Mouse (Mus musculus) liver, postnatal 0 days (tissue): Measurements from ENCODE around the gene Inip. TPM values are rescaled to one million over a fixed set of nuclear protein-coding genes. Genes with fewer than 3 reads are reported as not detected.
A peak's percentile ranks its signal among the peaks of the same experiment; 100 is the strongest.

Source experiments
- ATAC-seq: fragments of 200-750 bp; cut with Nextera tagmentation; 2 replicates; pipeline ENCODE4 v1.8.0; 2017; ENCODE audit warnings: mild to moderate bottlenecking, moderate library complexity
- DNase-seq: peaks from one replicate; pipeline ENCODE4 v3.0.0-alpha.2; 2016
- H3K27ac ChIP-seq: fragments of 300-500 bp; sonication (generic); 2 replicates; pipeline ENCODE4 v1.5.1; 2014; ENCODE audit warnings: antibody characterized with exemption, moderate library complexity, mild to moderate bottlenecking, low read depth
- H3K27me3 ChIP-seq: fragments of 300-500 bp; sonication (generic); 2 replicates; pipeline ENCODE4 v1.6.1; 2014; ENCODE audit warnings: low read length, control low read depth, mixed read lengths; ENCODE audit not compliant: insufficient read depth
- H3K36me3 ChIP-seq: fragments of 300-500 bp; sonication (generic); replicated peaks from 2 replicates; pipeline ENCODE4 v1.6.1; 2014; ENCODE audit warnings: mild to moderate bottlenecking, control low read depth, low read length, moderate library complexity, mixed read lengths; ENCODE audit not compliant: insufficient read depth
- H3K4me1 ChIP-seq: fragments of 300-500 bp; sonication (generic); 2 replicates; pipeline ENCODE4 v1.6.1; 2014; ENCODE audit warnings: antibody characterized with exemption, mild to moderate bottlenecking, control low read depth; ENCODE audit not compliant: insufficient read depth
- H3K4me2 ChIP-seq: fragments of 300-500 bp; sonication (generic); 2 replicates; pipeline ENCODE4 v1.6.1; 2014; ENCODE audit warnings: low read depth, mild to moderate bottlenecking, low read length, moderate library complexity, mixed read lengths
- H3K4me3 ChIP-seq: fragments of 300-500 bp; sonication (generic); 2 replicates; pipeline ENCODE4 v1.5.1; 2014; ENCODE audit warnings: low read depth, low read length
- H3K9ac ChIP-seq: fragments of 300-500 bp; sonication (generic); replicated peaks from 2 replicates; pipeline ENCODE4 v1.6.1; 2014; ENCODE audit warnings: mild to moderate bottlenecking, moderate library complexity
- H3K9me3 ChIP-seq: fragments of 300-500 bp; sonication (generic); 2 replicates; pipeline ENCODE4 v1.6.1; 2016; ENCODE audit warnings: mild to moderate bottlenecking, control low read depth, low read length, mixed read lengths
- CTCF ChIP-seq: sonication (generic); IDR thresholded peaks from 2 replicates; pipeline ENCODE4 v1.5.1; 2016; ENCODE audit warnings: antibody characterized with exemption, low read depth
- EP300 ChIP-seq: IDR thresholded peaks from 2 replicates; pipeline ENCODE4 v1.6.1; 2016; ENCODE audit warnings: antibody characterized with exemption, low read depth, mild to moderate bottlenecking
- WGBS: fragments of 180-500 bp; shearing (Covaris S2); extraction: QIAGEN DNeasy Blood & Tissue Kit; methylation state at CpG from one replicate; pipeline ENCODE4 v1.1.7; 2014; ENCODE audit not compliant: insufficient replicate concordance; 5-methylcytosine and 5-hydroxymethylcytosine counted together
- polyA plus RNA-seq: library from polyadenylated mRNA; unstranded; fragments of >200 nt; fragmentation: Nextera tagmentation; extraction: Ambion mirVana; gene quantifications from 2 replicates; pipeline ENCODE4 v1.2.1, GENCODE M21; 2015

The Inip gene
- polyA plus RNA-seq, 1 experiment from 2014 or later = 12.6 TPM

DNA sequence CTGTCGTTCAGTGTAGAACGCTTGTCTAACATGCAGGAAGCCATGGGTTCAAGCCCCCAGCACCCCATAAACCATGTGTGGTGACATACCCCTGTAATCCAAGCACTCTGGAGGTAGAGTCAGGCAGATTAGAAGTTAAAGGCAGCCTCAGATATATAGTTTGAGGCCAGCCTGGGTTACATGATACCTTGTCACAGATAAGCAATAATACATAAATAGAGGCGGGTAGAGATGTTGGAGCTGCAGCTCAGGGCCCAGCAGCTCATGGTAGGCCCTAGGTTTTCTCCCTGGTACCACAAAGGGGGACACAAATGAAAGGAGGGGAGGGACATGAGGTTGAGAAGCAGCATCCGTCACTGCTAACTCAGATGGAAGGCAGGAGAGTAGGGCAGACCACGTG lies 16.4 kb upstream of the Inip start:
- no peak overlapping the region for H3K27ac ChIP-seq

DNA sequence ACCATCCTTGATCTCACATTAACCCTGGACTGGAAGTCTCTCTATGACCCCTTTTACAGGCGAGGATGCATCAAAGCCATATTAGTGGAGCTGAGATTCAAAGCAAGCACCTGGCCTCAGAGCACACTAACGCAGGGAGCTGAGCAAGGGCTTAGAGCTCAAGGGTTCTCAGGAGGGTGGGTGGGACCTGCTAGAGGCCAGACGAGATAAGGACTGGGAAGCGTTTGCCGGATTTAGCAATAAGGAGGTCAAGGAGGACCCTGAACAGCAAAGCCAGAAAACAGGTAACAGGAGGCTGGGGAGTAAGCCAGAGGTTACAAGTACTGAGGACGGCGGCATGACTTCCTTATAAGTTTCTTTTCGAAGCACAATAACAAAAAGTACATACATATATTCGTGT lies 15.1 kb upstream of the Inip start:
- H3K27ac ChIP-seq = no peak overlapping the region
- no peak for DNase-seq
- H3K4me3 ChIP-seq = no peak overlapping the region
- no peak for ATAC-seq
- no peak overlapping the region; the same call in 1 of the 2 replicates for H3K9ac ChIP-seq
- 0 out of 2 replicates have a peak, but pooled peaks cover 3% of the 10 kb centered on the region for H3K36me3 ChIP-seq
- H3K4me2 ChIP-seq = no peak overlapping the region
- WGBS = 62% methylated on average over 9 of the region's 9 CpGs
- H3K27me3 ChIP-seq = no peaks in the 10 kb centered on the region
- TF ChIP-seq CTCF (no peak), EP300 (no peak)
- H3K9me3 ChIP-seq = no peaks in the 10 kb centered on the region
- peaks cover 28% of the 10 kb centered on the region for H3K4me1 ChIP-seq

More for the DNA sequence above, 16.4 kb upstream of the Inip start:
- Histone ChIP-seq H3K36me3 (0 out of 2 replicates have a peak, but pooled peaks cover 3% of the 10 kb centered on the region), H3K4me3 (no peak overlapping the region), H3K9ac (no peak overlapping the region), H3K9me3 (no peaks in the 10 kb centered on the region), H3K4me1 (peaks cover 33% of the 10 kb centered on the region), H3K4me2 (no peak overlapping the region), H3K27me3 (no peaks in the 10 kb centered on the region)
- DNase-seq = no peak
- no peak for ATAC-seq
- TF ChIP-seq EP300 (no peak), CTCF (no peak)
- WGBS = 54% methylated on average over 5 of the region's 5 CpGs

DNA sequence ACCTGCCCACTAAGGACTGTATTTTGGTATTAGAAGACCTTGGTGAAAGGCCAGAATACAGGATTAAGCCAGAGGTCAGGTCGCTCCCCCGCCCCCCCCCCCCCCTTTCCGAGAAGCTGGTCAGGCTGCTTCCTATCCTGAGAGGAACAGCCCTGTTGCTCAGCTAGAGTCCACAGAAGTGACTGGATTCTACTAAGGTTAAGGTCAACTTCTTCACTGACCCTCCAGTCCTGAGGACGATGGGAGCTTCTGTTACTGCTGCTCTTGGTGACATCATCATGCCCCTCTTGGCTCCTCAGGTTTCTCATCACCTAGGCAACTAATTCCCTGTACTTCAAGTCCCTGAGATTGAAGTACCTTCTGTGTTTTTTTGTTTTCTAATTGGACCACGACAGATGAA lies 14.6 kb upstream of the Inip start:
- TF ChIP-seq EP300 (no peak), CTCF (no peak)
- Histone ChIP-seq H3K9ac (no peak overlapping the region; the same call in 1 of the 2 replicates), H3K9me3 (no peaks in the 10 kb centered on the region), H3K4me2 (no peak overlapping the region), H3K4me3 (no peak overlapping the region), H3K36me3 (0 out of 2 replicates have a peak, but pooled peaks cover 3% of the 10 kb centered on the region), H3K4me1 (peaks cover 28% of the 10 kb centered on the region), H3K27ac (peak overlapping the region; percentile 72; the same call in 1 of the 2 replicates), H3K27me3 (no peaks in the 10 kb centered on the region)
- DNase-seq (no peak), ATAC-seq (no peak)
- WGBS = 67% methylated on average over 5 of the region's 5 CpGs

DNA sequence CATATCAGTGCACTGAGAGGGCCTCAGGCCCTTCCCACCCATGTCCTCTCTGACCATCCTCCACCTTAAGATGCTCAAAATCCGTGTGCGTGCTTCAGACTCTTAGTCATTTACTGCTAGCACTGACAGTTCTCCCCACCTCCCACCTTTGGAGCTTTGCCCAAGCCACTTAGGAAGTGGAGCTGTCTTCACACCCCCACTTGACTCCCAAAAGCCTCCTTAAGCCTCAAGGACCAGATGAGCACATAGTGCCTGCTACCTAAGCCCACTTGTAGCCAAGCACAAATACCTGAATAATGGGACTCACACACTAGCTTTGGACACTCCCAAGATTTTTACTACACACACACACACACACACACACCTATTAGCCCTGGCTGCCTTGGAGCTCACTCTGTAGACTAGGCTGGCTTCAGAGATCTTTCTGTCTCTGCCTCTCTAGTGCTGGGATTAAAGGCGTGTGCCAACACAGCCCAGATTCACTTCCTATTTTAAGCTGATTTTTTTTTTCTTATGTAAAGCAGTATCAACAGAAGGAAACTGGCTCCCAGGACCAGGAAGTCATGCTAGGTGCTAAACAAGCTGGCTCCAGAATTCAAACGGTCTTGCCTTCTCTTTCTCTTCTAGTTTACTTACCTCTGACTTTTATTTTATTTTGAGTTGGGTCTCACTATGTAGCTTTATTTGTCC lies 13.9 kb upstream of the Inip start:
- Histone ChIP-seq H3K27me3 (no peaks in the 10 kb centered on the region), H3K4me3 (no peak overlapping the region), H3K27ac (peak overlapping the region; percentile 72; the same call in 1 of the 2 replicates), H3K4me2 (no peak overlapping the region), H3K9me3 (no peaks in the 10 kb centered on the region), H3K9ac (no peak overlapping the region), H3K36me3 (0 out of 2 replicates have a peak, but pooled peaks cover 3% of the 10 kb centered on the region), H3K4me1 (peaks cover 28% of the 10 kb centered on the region)
- WGBS = 64% methylated on average over 4 of the region's 4 CpGs
- TF ChIP-seq EP300 (no peak), CTCF (no peak)
- ATAC-seq (no peak; the same call in none of the 2 replicates), DNase-seq (no peak)

DNA sequence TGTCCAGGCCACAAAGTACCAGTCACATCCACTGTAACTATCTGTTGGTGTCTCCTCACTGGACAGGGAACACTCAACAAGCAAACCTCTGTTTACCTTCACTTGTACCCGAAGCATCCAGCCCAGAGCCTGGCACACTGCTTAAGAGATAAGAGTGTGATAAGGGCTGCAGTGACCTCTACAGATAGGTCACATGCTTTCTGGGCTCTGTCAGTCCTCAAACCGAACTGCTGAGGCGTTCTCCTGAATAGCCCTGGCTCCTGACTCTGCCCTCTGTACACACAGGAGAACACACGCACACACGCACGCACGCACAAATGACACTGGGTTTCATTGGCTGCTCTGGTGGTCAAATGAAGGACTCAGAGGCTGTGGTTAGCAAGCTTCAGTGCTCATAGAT lies 12.7 kb upstream of the Inip start:
- Histone ChIP-seq H3K4me1 (peaks cover 31% of the 10 kb centered on the region), H3K4me2 (no peak overlapping the region), H3K27ac (no peak overlapping the region), H3K36me3 (0 out of 2 replicates have a peak, but pooled peaks cover 3% of the 10 kb centered on the region), H3K9ac (no peak overlapping the region), H3K4me3 (no peak overlapping the region), H3K9me3 (no peaks in the 10 kb centered on the region), H3K27me3 (no peaks in the 10 kb centered on the region)
- 30% methylated on average over 7 of the region's 7 CpGs for WGBS
- peak; percentile 65; the same call in 1 of the 2 replicates for ATAC-seq
- no peak for DNase-seq
- TF ChIP-seq CTCF (0 out of 2 replicates have a peak, but pooled peaks have one; percentile 2), EP300 (no peak)

DNA sequence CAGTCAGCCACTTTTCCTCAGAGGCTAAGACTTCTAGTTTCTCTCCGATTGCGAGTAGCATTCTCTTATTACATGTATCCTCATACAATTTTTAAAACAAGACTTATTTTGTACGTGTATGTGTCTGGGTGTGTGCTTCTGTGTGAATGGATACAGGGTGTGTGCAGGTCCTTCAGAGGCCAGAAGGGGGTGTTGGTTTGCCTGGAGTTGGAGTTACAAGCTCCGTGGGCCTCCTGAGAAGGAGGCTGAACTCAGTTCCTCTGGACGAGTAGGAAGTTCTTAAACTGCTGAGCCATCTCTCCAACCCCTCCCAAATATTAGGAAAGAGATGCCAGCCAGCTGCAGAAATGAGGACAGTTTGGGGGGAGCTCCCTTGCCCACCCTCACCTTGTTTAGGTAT lies 7.0 kb upstream of the Inip start:
- ATAC-seq = no peak
- Histone ChIP-seq H3K9me3 (no peaks in the 10 kb centered on the region), H3K4me2 (no peak overlapping the region), H3K27ac (no peak overlapping the region), H3K36me3 (no peaks in the 10 kb centered on the region), H3K27me3 (no peaks in the 10 kb centered on the region), H3K9ac (no peak overlapping the region), H3K4me1 (peaks cover 29% of the 10 kb centered on the region), H3K4me3 (no peak overlapping the region)
- WGBS = 62% methylated on average over 5 of the region's 5 CpGs
- TF ChIP-seq EP300 (no peak), CTCF (peak; percentile 59)
- peak; percentile 44 for DNase-seq
